Comparison of ENCODE assay signal across 23 mouse cellular contexts in the genomic region with DNA sequence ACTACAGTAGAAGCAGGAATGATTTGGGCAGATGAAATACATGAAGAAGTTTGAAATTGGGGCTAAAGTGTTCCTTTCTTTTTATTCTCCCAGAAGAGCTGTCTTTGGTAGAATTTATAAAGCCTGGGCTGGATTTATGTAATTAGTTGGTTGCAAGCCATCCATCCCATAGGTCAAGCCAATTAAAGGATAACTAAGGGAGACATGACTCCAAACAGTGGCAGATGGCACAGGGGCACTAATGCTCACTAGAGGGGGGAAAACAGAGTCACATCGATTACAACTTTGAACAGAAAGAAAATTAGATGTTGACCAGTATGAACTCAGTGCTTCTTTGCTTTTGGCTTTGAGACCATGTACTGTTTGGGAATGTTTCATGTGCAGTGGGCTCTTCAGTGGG.
DNase-seq lines count a peak whose midpoint lies in the region; ATAC-seq and TF ChIP-seq lines count a peak whose summit lies in the region.
"Had no signal": no experiment of that assay in that cellular context is flagged by ENCODE, and none has a peak within 500 bp of the region (broad histone marks: within the 10 kb centered on the region; RNA-seq: fewer than 3 reads in every experiment).

No protein-coding gene starts in this region.

- intact Hi-C loops in left cerebral cortex, postnatal 4 days (cut with DNase I) = no loop called here
- intact Hi-C loops in left cerebral cortex, postnatal 14 days (cut with DNase I) = no loop called here

- no peak overlapping the region for H3K9ac ChIP-seq in neural tube, embryonic 14.5 days (replicated peaks; ENCODE audit: low read depth, low read length)
- H3K9ac ChIP-seq in neural tube, embryonic 15.5 days (replicated peaks) = no peak overlapping the region
- H3K9ac ChIP-seq: embryonic facial prominence, embryonic 12.5 days; embryonic facial prominence, embryonic 15.5 days; forebrain, postnatal 0 days; hindbrain, embryonic 12.5 days had no signal

- peak; percentile 17 to 67 for DNase-seq in cerebellum, postnatal 10 days
- DNase-seq in cerebellum, adult 2 months = no peak
- peak; percentile 43 for DNase-seq in left cerebral cortex, postnatal 4 days
- DNase-seq in left cerebral cortex, postnatal 14 days (ENCODE audit: low spot score in 2 of 2) = no peak
- no peak for DNase-seq in kidney, postnatal 25 days
- DNase-seq in adipocyte (ENCODE audit: low spot score) = no peak
- DNase-seq: adrenal gland, postnatal 10 days; adrenal gland, postnatal 36 days; cerebellum, adult 11-12 months; cerebellum, adult 9-10 months; cerebellum, postnatal 25 days; forebrain, postnatal 0 days; gastrocnemius, adult 2 months; gastrocnemius, postnatal 14 days; heart, adult 11 months had no signal

- no peaks in the 10 kb centered on the region for H3K9me3 ChIP-seq in neural tube, embryonic 14.5 days (ENCODE audit: control insufficient read depth, low read length)
- no peaks in the 10 kb centered on the region for H3K9me3 ChIP-seq in neural tube, embryonic 15.5 days (replicated peaks)
- H3K9me3 ChIP-seq: embryonic facial prominence, embryonic 12.5 days; embryonic facial prominence, embryonic 15.5 days; hindbrain, embryonic 12.5 days had no signal

- no peak for TF ChIP-seq CTCF in cerebellum, adult 2 months (IDR thresholded peaks at IDR 0.05; ENCODE audit: borderline replicate concordance, insufficient read depth, low read depth, low read length)

- no peaks in the 10 kb centered on the region for H3K27me3 ChIP-seq in cerebellum, adult 2 months (ENCODE audit: control insufficient read depth, insufficient read depth, low read length)
- H3K27me3 ChIP-seq in neural tube, embryonic 14.5 days (ENCODE audit: control insufficient read depth, insufficient read depth, low read length) = no peaks in the 10 kb centered on the region
- H3K27me3 ChIP-seq in neural tube, embryonic 15.5 days (replicated peaks) = no peaks in the 10 kb centered on the region
- H3K27me3 ChIP-seq: embryonic facial prominence, embryonic 12.5 days; embryonic facial prominence, embryonic 15.5 days; hindbrain, embryonic 12.5 days had no signal

- H3K4me1 ChIP-seq in cerebellum, adult 2 months (ENCODE audit: control insufficient read depth, insufficient read depth, low read length) = no peaks in the 10 kb centered on the region
- H3K4me1 ChIP-seq in neural tube, embryonic 14.5 days (ENCODE audit: control insufficient read depth, insufficient read depth, low read length) = no peaks in the 10 kb centered on the region
- H3K4me1 ChIP-seq in neural tube, embryonic 15.5 days = no peaks in the 10 kb centered on the region
- H3K4me1 ChIP-seq: embryonic facial prominence, embryonic 12.5 days; embryonic facial prominence, embryonic 15.5 days had no signal

- no peaks in the 10 kb centered on the region for H3K36me3 ChIP-seq in neural tube, embryonic 14.5 days (ENCODE audit: control insufficient read depth, insufficient read depth, low read length)
- H3K36me3 ChIP-seq in neural tube, embryonic 15.5 days = no peaks in the 10 kb centered on the region
- H3K36me3 ChIP-seq: embryonic facial prominence, embryonic 12.5 days; embryonic facial prominence, embryonic 15.5 days; hindbrain, embryonic 12.5 days had no signal

- 13% methylated on average over 1 of the region's 1 CpGs for WGBS in cerebellum, adult 2 months
- 38% methylated on average over 1 of the region's 1 CpGs for WGBS in neural tube, embryonic 14.5 days
- 39% methylated on average over 1 of the region's 1 CpGs for WGBS in neural tube, embryonic 15.5 days

- H3K4me2 ChIP-seq in neural tube, embryonic 14.5 days (ENCODE audit: low read depth, low read length) = no peak overlapping the region
- H3K4me2 ChIP-seq in neural tube, embryonic 15.5 days = no peak overlapping the region
- H3K4me2 ChIP-seq: embryonic facial prominence, embryonic 12.5 days; embryonic facial prominence, embryonic 15.5 days; heart, embryonic 11.5 days; hindbrain, embryonic 12.5 days had no signal

- no peak overlapping the region for H3K27ac ChIP-seq in cerebellum, adult 2 months (ENCODE audit: insufficient read depth, low read length)
- 0 out of 2 replicates have a peak overlapping the region, but pooled peaks have one; percentile 34 for H3K27ac ChIP-seq in neural tube, embryonic 14.5 days (ENCODE audit: low read depth, low read length)
- H3K27ac ChIP-seq in neural tube, embryonic 15.5 days (replicated peaks) = no peak overlapping the region
- H3K27ac ChIP-seq: embryonic facial prominence, embryonic 12.5 days; embryonic facial prominence, embryonic 15.5 days; gastrocnemius, adult 2 months; hindbrain, embryonic 12.5 days had no signal

- ATAC-seq in neural tube, embryonic 14.5 days (ENCODE audit: low read depth) = no peak
- no peak for ATAC-seq in neural tube, embryonic 15.5 days (ENCODE audit: low FRiP score)
- ATAC-seq: activated CD4-positive, CD25-positive, alpha-beta regulatory T cell, adult 4 months; forebrain, embryonic 14.5 days; forebrain, postnatal 0 days had no signal

- no peak for TF ChIP-seq POLR2A in cerebellum, adult 2 months (IDR thresholded peaks at IDR 0.05; ENCODE audit: borderline replicate concordance, insufficient read depth, low read length)

- no peak overlapping the region for H3K4me3 ChIP-seq in cerebellum, adult 2 months (replicated peaks; ENCODE audit: insufficient read depth, low read depth, low read length)
- H3K4me3 ChIP-seq in neural tube, embryonic 14.5 days (ENCODE audit: low read depth, low read length) = no peak overlapping the region
- no peak overlapping the region for H3K4me3 ChIP-seq in neural tube, embryonic 15.5 days (replicated peaks)
- H3K4me3 ChIP-seq: embryonic facial prominence, embryonic 12.5 days; embryonic facial prominence, embryonic 15.5 days; gastrocnemius, adult 2 months; hindbrain, embryonic 12.5 days had no signal

Comparison
In these comparisons a context has a peak if more than half of its experiments do, and no peak if none do; other contexts are left out.
1. DNase-seq: peak in cerebellum, postnatal 10 days (2 of 2) and left cerebral cortex, postnatal 4 days (single experiment); none in cerebellum, adult 2 months (0 of 2), left cerebral cortex, postnatal 14 days (0 of 2), kidney, postnatal 25 days (0 of 2) and adipocyte (single experiment).